Mouse (Mus musculus): ENCODE measurements around the gene Picalm. TPM values are rescaled to one million over a fixed set of nuclear protein-coding genes. Genes with fewer than 3 reads are reported as not detected.

Gene Picalm
- polyA plus RNA-seq, 1 experiment from 2014 or later = 40.1 TPM

Other genes with a start within 250 kb of the Picalm start
- gene Ccdc81, start 226.6 kb upstream of the Picalm start, polyA plus RNA-seq (2015; fragmentation: Nextera tagmentation; extraction: Ambion mirVana) = 0.07 and 0.09 TPM in 2 replicates
- 116 and 117 TPM in 2 replicates for gene Hikeshi, start 189.0 kb upstream of the Picalm start, polyA plus RNA-seq (2015; fragmentation: Nextera tagmentation; extraction: Ambion mirVana)
- gene Eed, start 149.2 kb upstream of the Picalm start, polyA plus RNA-seq (2015; fragmentation: Nextera tagmentation; extraction: Ambion mirVana) = 62.7 and 63.0 TPM in 2 replicates
- not detected in 2 replicates for gene Ccdc83, start 135.6 kb downstream of the Picalm start, polyA plus RNA-seq (2015; fragmentation: Nextera tagmentation; extraction: Ambion mirVana)
- gene Sytl2, start 172.0 kb downstream of the Picalm start, polyA plus RNA-seq (2015; fragmentation: Nextera tagmentation; extraction: Ambion mirVana) = 15.0 and 19.8 TPM in 2 replicates

Measured in limb, embryonic 15.5 days (tissue).